Mouse (Mus musculus): ENCODE results near the gene Smarcd1. TPM values are rescaled to one million over a fixed set of nuclear protein-coding genes. Genes with fewer than 3 reads are reported as not detected.

The Smarcd1 gene
- polyA plus RNA-seq, 1 experiment from 2014 or later, result 138 TPM

GRCm38 (mm10) chr15:99727525-99727924 lies 25.6 kb downstream of the Smarcd1 start:
- Histone ChIP-seq H3K36me3 (replicated peaks) (peaks cover 39% of the 10 kb centered on the region), H3K27me3 (no peaks in the 10 kb centered on the region), H3K4me3 (replicated peaks) (no peak overlapping the region), H3K4me2 (no peak overlapping the region), H3K9ac (no peak overlapping the region), H3K4me1 (peaks cover 33% of the 10 kb centered on the region), H3K27ac (no peak overlapping the region), H3K9me3 (peaks cover 4% of the 10 kb centered on the region; the same call in 1 of the 2 replicates)
- ATAC-seq (ENCODE audit: low FRiP score), result no peak
- 94% methylated on average over 12 of the region's 12 CpGs for WGBS

GRCm38 (mm10) chr15:99728211-99728610 lies 26.3 kb downstream of the Smarcd1 start:
- no peak overlapping the region for H3K4me2 ChIP-seq
- ATAC-seq (ENCODE audit: low FRiP score), result no peak
- H3K27ac ChIP-seq, result no peak overlapping the region
- peaks cover 29% of the 10 kb centered on the region for H3K4me1 ChIP-seq
- WGBS, result 96% methylated on average over 5 of the region's 5 CpGs
- no peaks in the 10 kb centered on the region for H3K27me3 ChIP-seq
- no peak overlapping the region for H3K4me3 ChIP-seq (replicated peaks)
- peaks cover 42% of the 10 kb centered on the region for H3K36me3 ChIP-seq (replicated peaks)
- peaks cover 4% of the 10 kb centered on the region; the same call in 1 of the 2 replicates for H3K9me3 ChIP-seq
- no peak overlapping the region for H3K9ac ChIP-seq

- no peak overlapping the region for H3K4me3 ChIP-seq (replicated peaks)
- WGBS, result 96% methylated on average over 4 of the region's 4 CpGs
- H3K4me1 ChIP-seq, result peaks cover 19% of the 10 kb centered on the region
- no peaks in the 10 kb centered on the region for H3K27me3 ChIP-seq
- H3K9ac ChIP-seq, result no peak overlapping the region
- peaks cover 4% of the 10 kb centered on the region; the same call in 1 of the 2 replicates for H3K9me3 ChIP-seq
- H3K4me2 ChIP-seq, result no peak overlapping the region
- peaks cover 43% of the 10 kb centered on the region for H3K36me3 ChIP-seq (replicated peaks)
- ATAC-seq (ENCODE audit: low FRiP score), result no peak
- no peak overlapping the region for H3K27ac ChIP-seq
Observed at GRCm38 (mm10) chr15:99729056-99729783, 27.3 kb downstream of the Smarcd1 start.

GRCm38 (mm10) chr15:99731167-99731566 lies 29.2 kb downstream of the Smarcd1 start:
- H3K4me3 ChIP-seq (replicated peaks), result no peak overlapping the region
- no peaks in the 10 kb centered on the region for H3K27me3 ChIP-seq
- H3K9me3 ChIP-seq, result peaks cover 4% of the 10 kb centered on the region; the same call in 1 of the 2 replicates
- peaks cover 62% of the 10 kb centered on the region for H3K36me3 ChIP-seq (replicated peaks)
- no peak for ATAC-seq (ENCODE audit: low FRiP score)
- 96% methylated on average over 2 of the region's 2 CpGs for WGBS
- H3K9ac ChIP-seq, result no peak overlapping the region
- peaks cover 6% of the 10 kb centered on the region for H3K4me1 ChIP-seq
- H3K27ac ChIP-seq, result no peak overlapping the region
- no peak overlapping the region for H3K4me2 ChIP-seq

GRCm38 (mm10) chr15:99731678-99732077 lies 29.7 kb downstream of the Smarcd1 start:
- H3K4me3 ChIP-seq (replicated peaks), result no peak overlapping the region
- no peak for ATAC-seq (ENCODE audit: low FRiP score)
- peaks cover under 1% of the 10 kb centered on the region for H3K4me1 ChIP-seq
- peaks cover 4% of the 10 kb centered on the region; the same call in 1 of the 2 replicates for H3K9me3 ChIP-seq
- H3K27me3 ChIP-seq, result no peaks in the 10 kb centered on the region
- no peak overlapping the region for H3K9ac ChIP-seq
- H3K36me3 ChIP-seq (replicated peaks), result peaks cover 68% of the 10 kb centered on the region
- WGBS, result 87% methylated on average over 3 of the region's 3 CpGs
- no peak overlapping the region for H3K4me2 ChIP-seq
- H3K27ac ChIP-seq, result no peak overlapping the region

GRCm38 (mm10) chr15:99733186-99733585 lies 31.3 kb downstream of the Smarcd1 start:
- Histone ChIP-seq H3K4me3 (replicated peaks) (no peak overlapping the region), H3K27ac (no peak overlapping the region), H3K36me3 (replicated peaks) (peaks cover 73% of the 10 kb centered on the region), H3K9me3 (peaks cover 4% of the 10 kb centered on the region; the same call in 1 of the 2 replicates), H3K4me1 (no peaks in the 10 kb centered on the region), H3K9ac (no peak overlapping the region), H3K27me3 (no peaks in the 10 kb centered on the region), H3K4me2 (no peak overlapping the region)
- no peak for ATAC-seq (ENCODE audit: low FRiP score)
- 96% methylated on average over 5 of the region's 5 CpGs for WGBS

GRCm38 (mm10) chr15:99735631-99736030 lies 33.7 kb downstream of the Smarcd1 start:
- Histone ChIP-seq H3K36me3 (replicated peaks) (peaks cover 81% of the 10 kb centered on the region), H3K27ac (no peak overlapping the region), H3K4me1 (no peaks in the 10 kb centered on the region), H3K4me2 (no peak overlapping the region), H3K4me3 (replicated peaks) (no peak overlapping the region), H3K9ac (no peak overlapping the region), H3K27me3 (no peaks in the 10 kb centered on the region), H3K9me3 (no peaks in the 10 kb centered on the region)
- WGBS, result 91% methylated on average over 2 of the region's 2 CpGs
- no peak for ATAC-seq (ENCODE audit: low FRiP score)

- Histone ChIP-seq H3K36me3 (replicated peaks) (peaks cover 87% of the 10 kb centered on the region), H3K4me2 (no peak overlapping the region), H3K4me3 (replicated peaks) (no peak overlapping the region), H3K9ac (no peak overlapping the region), H3K4me1 (no peaks in the 10 kb centered on the region), H3K9me3 (no peaks in the 10 kb centered on the region), H3K27ac (no peak overlapping the region), H3K27me3 (no peaks in the 10 kb centered on the region)
- 90% methylated on average over 11 of the region's 11 CpGs for WGBS
- no peak for ATAC-seq (ENCODE audit: low FRiP score)
Observed at GRCm38 (mm10) chr15:99736675-99737074, 34.7 kb downstream of the Smarcd1 start.

GRCm38 (mm10) chr15:99740229-99740628 lies 38.3 kb downstream of the Smarcd1 start:
- peaks cover 86% of the 10 kb centered on the region for H3K36me3 ChIP-seq (replicated peaks)
- H3K4me3 ChIP-seq (replicated peaks), result no peak overlapping the region
- H3K4me1 ChIP-seq, result no peaks in the 10 kb centered on the region
- H3K27ac ChIP-seq, result no peak overlapping the region
- H3K9ac ChIP-seq, result no peak overlapping the region
- WGBS, result 94% methylated on average over 4 of the region's 4 CpGs
- H3K9me3 ChIP-seq, result no peaks in the 10 kb centered on the region
- ATAC-seq (ENCODE audit: low FRiP score), result no peak
- H3K4me2 ChIP-seq, result no peak overlapping the region
- no peaks in the 10 kb centered on the region for H3K27me3 ChIP-seq

- H3K9me3 ChIP-seq, result no peaks in the 10 kb centered on the region
- H3K4me2 ChIP-seq, result no peak overlapping the region
- ATAC-seq (ENCODE audit: low FRiP score), result no peak
- H3K27me3 ChIP-seq, result no peaks in the 10 kb centered on the region
- 87% methylated on average over 3 of the region's 3 CpGs for WGBS
- no peaks in the 10 kb centered on the region for H3K4me1 ChIP-seq
- H3K36me3 ChIP-seq (replicated peaks), result peaks cover 7% of the 10 kb centered on the region; the same call in 1 of the 2 replicates
- no peak overlapping the region for H3K9ac ChIP-seq
- no peak overlapping the region for H3K27ac ChIP-seq
- H3K4me3 ChIP-seq (replicated peaks), result no peak overlapping the region
Observed at GRCm38 (mm10) chr15:99754204-99754603, 52.3 kb downstream of the Smarcd1 start.

Other genes starting within 250 kb of the Smarcd1 start
- gene Nckap5l, start 244.4 kb upstream of the Smarcd1 start, polyA plus RNA-seq (2016; fragmentation: Nextera tagmentation; extraction: Ambion mirVana), result 11.8 and 12.0 TPM in 2 replicates
- 21.5 and 25.0 TPM in 2 replicates for gene Bcdin3d, start 227.4 kb upstream of the Smarcd1 start, polyA plus RNA-seq (2016; fragmentation: Nextera tagmentation; extraction: Ambion mirVana)
- gene Faim2, start 174.0 kb upstream of the Smarcd1 start, polyA plus RNA-seq (2016; fragmentation: Nextera tagmentation; extraction: Ambion mirVana), result 1.6 and 1.9 TPM in 2 replicates
- not detected in 2 replicates for gene Aqp2, start 123.1 kb upstream of the Smarcd1 start, polyA plus RNA-seq (2016; fragmentation: Nextera tagmentation; extraction: Ambion mirVana)
- gene Aqp5, start 111.3 kb upstream of the Smarcd1 start, polyA plus RNA-seq (2016; fragmentation: Nextera tagmentation; extraction: Ambion mirVana), result 0.22 and 0.69 TPM in 2 replicates
- not detected in 2 replicates for gene Aqp6, start 100.7 kb upstream of the Smarcd1 start, polyA plus RNA-seq (2016; fragmentation: Nextera tagmentation; extraction: Ambion mirVana)
- 230 and 251 TPM in 2 replicates for gene Racgap1, start 50.5 kb upstream of the Smarcd1 start, polyA plus RNA-seq (2016; fragmentation: Nextera tagmentation; extraction: Ambion mirVana)
- gene Asic1, start 31.8 kb upstream of the Smarcd1 start, polyA plus RNA-seq (2016; fragmentation: Nextera tagmentation; extraction: Ambion mirVana), result 14.7 and 18.2 TPM in 2 replicates
- gene Gm17349, start 3.4 kb downstream of the Smarcd1 start, polyA plus RNA-seq (2016; fragmentation: Nextera tagmentation; extraction: Ambion mirVana), result not detected in 2 replicates
- 0.57 and 0.72 TPM in 2 replicates for gene Gpd1, start 15.4 kb downstream of the Smarcd1 start, polyA plus RNA-seq (2016; fragmentation: Nextera tagmentation; extraction: Ambion mirVana)
- gene Cox14, start 23.5 kb downstream of the Smarcd1 start, polyA plus RNA-seq (2016; fragmentation: Nextera tagmentation; extraction: Ambion mirVana), result 167 and 168 TPM in 2 replicates
- 64.7 and 67.1 TPM in 2 replicates for gene Cers5, start 70.8 kb downstream of the Smarcd1 start, polyA plus RNA-seq (2016; fragmentation: Nextera tagmentation; extraction: Ambion mirVana)
- gene Lima1, start 173.3 kb downstream of the Smarcd1 start, polyA plus RNA-seq (2016; fragmentation: Nextera tagmentation; extraction: Ambion mirVana), result 41.0 and 47.5 TPM in 2 replicates

Data from forebrain, embryonic 12.5 days (tissue).